Mouse (Mus musculus) brown adipose tissue, adult 24 weeks (tissue): ENCODE results near the gene Rasl10a. TPM values are rescaled to one million over a fixed set of nuclear protein-coding genes. Genes with fewer than 3 reads are reported as not detected.
"Not testable (repeated sequence)": the region's sequence is repeated elsewhere in the genome, so short reads cannot be mapped to it uniquely, and the experiment has no call there.

Experiments used
- H3K27ac ChIP-seq: fragments of 200-500 bp; replicated peaks from 2 replicates; pipeline ENCODE4 v1.5.1; 2012; ENCODE audit warnings: low read depth, mild to moderate bottlenecking, low read length
- H3K4me1 ChIP-seq: fragments of 200-500 bp; 2 replicates; pipeline ENCODE4 v1.6.1; 2012; ENCODE audit warnings: low read length, mixed read lengths; ENCODE audit not compliant: control insufficient read depth, insufficient read depth, insufficient read length
- H3K4me3 ChIP-seq: fragments of 200-500 bp; 2 replicates; pipeline ENCODE4 v1.5.1; 2012; ENCODE audit warnings: low read depth, mild to moderate bottlenecking, low read length, moderate library complexity; ENCODE audit not compliant: insufficient read depth
- polyA plus RNA-seq: library from polyadenylated mRNA; stranded (reverse); fragments of >200 nt; gene quantifications from 2 replicates; pipeline ENCODE4 v1.2.4, GENCODE M21; 2012; ENCODE audit not compliant: missing spikeins, insufficient read depth, insufficient read length

Gene Rasl10a
- polyA plus RNA-seq, 1 experiment, result 0.95 TPM

DNA sequence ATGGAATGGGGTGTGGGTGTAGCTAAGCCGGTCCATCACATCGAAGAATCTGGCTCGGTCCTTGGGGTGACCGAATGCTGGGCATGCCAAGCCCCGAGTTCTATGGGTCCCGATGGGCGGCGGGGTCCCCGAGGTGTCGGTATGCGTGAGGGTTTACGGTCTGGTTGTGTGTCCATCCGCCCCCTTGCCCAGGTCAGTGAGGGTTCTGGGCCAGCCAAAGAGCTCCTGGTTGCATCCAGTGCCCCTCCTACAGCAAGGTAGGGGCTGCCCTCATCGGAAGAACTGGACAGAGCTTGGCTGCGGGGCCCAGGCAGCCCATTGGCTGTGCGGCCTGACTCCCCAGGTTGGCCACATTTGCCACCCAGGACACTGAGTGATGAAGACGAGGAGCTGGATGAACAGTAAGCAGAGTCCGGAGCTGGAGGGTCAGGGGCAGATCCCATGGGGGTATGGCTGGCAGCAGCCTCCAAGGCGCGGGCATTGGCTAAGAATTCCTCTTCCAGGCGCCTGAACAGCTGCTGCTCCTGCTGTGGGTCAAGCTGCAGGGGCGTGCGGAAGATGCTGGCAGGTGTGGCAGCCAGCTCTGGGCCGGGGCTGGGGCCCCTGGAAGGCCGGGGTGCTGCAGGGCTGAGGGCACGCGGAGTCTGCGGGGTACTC is 3.0 kb downstream of the Rasl10a start:
- Histone ChIP-seq H3K4me1 (peaks cover 28% of the 10 kb centered on the region), H3K27ac (no peak overlapping the region), H3K4me3 (no peak overlapping the region)

- H3K27ac ChIP-seq, result no peak overlapping the region
- H3K4me3 ChIP-seq, result peak overlapping the region; percentile 41
- H3K4me1 ChIP-seq, result peaks cover 28% of the 10 kb centered on the region
Observed at GRCm38 (mm10) chr11:5061413-5062139, 3.6 kb downstream of the Rasl10a start.

GRCm38 (mm10) chr11:5062326-5062725 is 4.4 kb downstream of the Rasl10a start:
- peak overlapping the region; percentile 41 for H3K4me3 ChIP-seq
- H3K27ac ChIP-seq, result no peak overlapping the region
- H3K4me1 ChIP-seq, result peaks cover 28% of the 10 kb centered on the region

GRCm38 (mm10) chr11:5062860-5063505 is 5.1 kb downstream of the Rasl10a start:
- Histone ChIP-seq H3K4me1 (peaks cover 28% of the 10 kb centered on the region), H3K4me3 (peak overlapping the region; percentile 41), H3K27ac (no peak overlapping the region)

- Histone ChIP-seq H3K27ac (no peak overlapping the region), H3K4me1 (peaks cover 26% of the 10 kb centered on the region), H3K4me3 (peak overlapping the region; percentile 81)
Observed at GRCm38 (mm10) chr11:5063561-5064281, 5.8 kb downstream of the Rasl10a start.

DNA sequence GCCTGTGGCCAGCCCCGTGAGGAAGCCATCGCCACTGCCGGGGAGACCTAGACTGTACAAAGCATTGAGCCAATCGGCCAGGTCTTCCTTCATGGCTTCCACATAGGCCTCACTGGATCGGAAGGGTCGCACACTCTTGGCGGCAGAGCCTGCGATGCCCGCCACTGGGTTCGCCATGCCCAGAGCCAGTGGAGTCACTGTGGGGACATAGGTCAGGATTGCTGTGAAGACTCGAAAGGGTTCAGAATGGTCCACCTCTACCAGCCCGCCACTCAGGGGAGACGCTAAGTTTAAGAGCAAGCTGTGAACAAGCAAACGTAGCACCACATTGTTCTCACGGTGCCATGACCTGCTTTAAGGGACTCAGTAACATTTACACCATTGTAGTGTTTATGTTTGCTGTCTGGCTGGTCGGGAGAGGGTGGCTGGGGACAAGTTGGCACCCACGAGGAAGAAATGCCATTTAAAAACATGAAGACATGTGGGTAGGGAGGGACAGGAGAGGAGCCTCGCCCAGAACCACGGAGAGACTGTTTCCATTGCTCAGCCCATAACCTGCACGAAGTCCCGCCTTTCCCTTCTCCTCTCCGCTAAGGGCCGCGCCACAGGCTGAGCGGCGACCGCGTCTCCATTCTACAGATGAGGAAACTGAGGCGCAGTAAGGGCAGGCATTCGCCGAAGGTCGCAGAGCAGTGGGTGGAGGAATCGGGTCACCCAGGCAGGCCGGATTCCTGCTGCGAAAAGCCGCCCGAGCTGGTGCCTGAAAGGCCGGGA is 6.5 kb downstream of the Rasl10a start:
- Histone ChIP-seq H3K27ac (peak overlapping the region; percentile 26; the same call in 1 of the 2 replicates), H3K4me3 (peak overlapping the region; percentile 81), H3K4me1 (peaks cover 23% of the 10 kb centered on the region)

DNA sequence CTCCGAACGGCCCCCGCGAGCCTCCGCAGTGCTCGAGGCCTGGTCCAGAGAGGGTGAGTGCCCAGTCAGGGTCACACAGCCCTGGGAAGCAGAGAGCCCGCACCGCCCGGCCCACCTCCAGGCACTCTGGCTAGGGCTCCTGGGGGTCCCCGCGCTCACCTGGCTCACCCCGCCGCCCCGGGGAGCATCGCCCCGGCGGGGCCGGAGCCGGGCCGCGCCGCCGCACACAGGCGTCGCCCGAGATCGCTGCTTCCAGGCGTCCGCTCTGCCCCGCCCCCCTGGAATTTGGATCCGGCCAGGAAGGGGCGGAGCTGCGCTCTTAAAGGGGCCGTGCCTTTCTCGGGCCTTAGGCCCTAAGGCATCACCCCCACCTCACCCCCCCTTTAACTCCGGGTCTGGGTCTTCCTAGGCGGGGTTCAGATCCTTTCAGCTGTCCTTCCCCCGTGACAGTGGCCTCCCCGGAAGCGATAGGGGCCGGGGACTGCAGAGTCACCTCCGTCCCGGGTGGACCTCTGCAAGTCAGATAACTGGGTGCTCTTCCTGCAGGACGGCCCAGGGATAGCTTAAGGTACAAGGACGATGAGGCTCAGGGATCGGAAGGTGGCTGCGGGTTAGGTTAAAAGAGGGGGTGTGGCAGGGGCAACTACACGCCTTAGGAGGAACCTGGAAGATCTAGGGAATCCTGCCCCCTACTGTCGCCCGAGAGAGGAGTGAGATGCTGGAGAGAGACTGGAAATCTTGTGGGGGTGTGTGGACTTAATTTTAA is 7.3 kb downstream of the Rasl10a start, which contains the start of gene Gas2l1:
Gas2l1 (minus strand) TSS at position 272 of the 766 bp plus-strand sequence.
- H3K4me1 ChIP-seq, result peaks cover 23% of the 10 kb centered on the region
- peak within 1 kb of the TSS; percentile 81 for H3K4me3 ChIP-seq
- H3K27ac ChIP-seq, result peak within 1 kb of the TSS; percentile 26

DNA sequence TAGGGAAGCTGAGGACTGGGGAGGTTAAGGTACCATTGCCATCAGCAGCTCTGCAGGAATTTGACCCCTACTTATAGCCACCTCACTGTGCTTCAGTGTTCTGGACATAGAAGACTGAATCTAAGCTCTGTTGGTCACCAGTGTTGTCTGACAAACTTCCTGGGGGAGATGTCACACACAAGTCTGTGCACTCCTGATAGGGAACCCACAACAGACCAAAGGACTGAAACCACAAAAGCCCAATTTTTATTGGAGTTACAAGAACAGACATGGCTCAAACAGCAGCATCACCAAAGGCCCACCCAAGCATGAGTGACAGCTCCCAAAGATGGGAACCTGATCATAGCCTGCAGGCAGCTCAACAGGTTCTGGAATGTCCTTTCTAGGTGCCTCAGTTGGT is 9.1 kb downstream of the Rasl10a start:
- no peak overlapping the region for H3K4me3 ChIP-seq
- H3K4me1 ChIP-seq, result peaks cover 22% of the 10 kb centered on the region
- no peak overlapping the region for H3K27ac ChIP-seq

- Histone ChIP-seq H3K27ac (0 out of 2 replicates have a peak overlapping the region, but pooled peaks have one; percentile 5), H3K4me1 (peaks cover 11% of the 10 kb centered on the region), H3K4me3 (no peak overlapping the region)
Observed at GRCm38 (mm10) chr11:5068126-5068971, 10.4 kb downstream of the Rasl10a start.

- Histone ChIP-seq H3K4me3 (no peak overlapping the region), H3K4me1 (no peaks in the 10 kb centered on the region), H3K27ac (no peak overlapping the region)
Observed at GRCm38 (mm10) chr11:5074882-5075281, 17.0 kb downstream of the Rasl10a start.

GRCm38 (mm10) chr11:5075760-5076159 is 17.8 kb downstream of the Rasl10a start:
- no peaks in the 10 kb centered on the region for H3K4me1 ChIP-seq
- no peak overlapping the region for H3K27ac ChIP-seq
- no peak overlapping the region for H3K4me3 ChIP-seq

- not testable (repeated sequence) for H3K27ac ChIP-seq, H3K4me3 ChIP-seq
Observed at GRCm38 (mm10) chr11:5076843-5077242, 18.9 kb downstream of the Rasl10a start.

GRCm38 (mm10) chr11:5089147-5089546 is 31.2 kb downstream of the Rasl10a start:
- 0 out of 2 replicates have a peak, but pooled peaks cover under 1% of the 10 kb centered on the region for H3K4me1 ChIP-seq
- no peak overlapping the region for H3K27ac ChIP-seq
- H3K4me3 ChIP-seq, result no peak overlapping the region

More at GRCm38 (mm10) chr11:5076843-5077242, 18.9 kb downstream of the Rasl10a start:
- H3K4me1 ChIP-seq, result not testable (repeated sequence)
